Mouse (Mus musculus) MEL (cell line): ENCODE data around the gene Rasl11a. TPM values are rescaled to one million over a fixed set of nuclear protein-coding genes. Genes with fewer than 3 reads are reported as not detected.

Experiments used
- DNase-seq: peaks from one replicate; pipeline ENCODE4 v3.0.0; 2011; ENCODE audit warnings: low read depth, low spot score
- H3K27ac ChIP-seq: 2 replicates; pipeline ENCODE4 v1.5.1; 2012; ENCODE audit warnings: low read depth, mild to moderate bottlenecking, control low read depth, low read length, moderate library complexity; ENCODE audit not compliant: control insufficient read depth
- H3K27me3 ChIP-seq, 2 experiments: fragments of 150-350 bp in 1 of 2; sonication (generic) in 1 of 2; 2 replicates each; pipeline ENCODE4 v1.6.1; 2012; ENCODE audit warnings: low read length in 2 of 2, mild to moderate bottlenecking in 2 of 2, improper control_type of control experiment in 1 of 2, moderate library complexity in 1 of 2; ENCODE audit not compliant: insufficient read depth in 2 of 2, control insufficient read depth in 1 of 2
- H3K36me3 ChIP-seq, 2 experiments: 2 replicates each; pipeline ENCODE4 v1.6.1; 2012 to 2014; ENCODE audit warnings: low read length in 2 of 2, improper control_type of control experiment in 1 of 2, inconsistent platforms in 1 of 2, mild to moderate bottlenecking in 1 of 2; ENCODE audit not compliant: insufficient read depth in 2 of 2, control insufficient read depth in 1 of 2
- H3K4me1 ChIP-seq, 2 experiments: fragments of 150-350 bp in 1 of 2; sonication (generic) in 1 of 2; 2 replicates each; pipeline ENCODE4 v1.6.1; 2012; ENCODE audit warnings: low read length in 2 of 2, improper control_type of control experiment in 1 of 2, mild to moderate bottlenecking in 1 of 2; ENCODE audit not compliant: insufficient read depth in 2 of 2, control insufficient read depth in 1 of 2
- H3K4me3 ChIP-seq, 2 experiments: fragments of 150-350 bp in 1 of 2; sonication (generic) in 1 of 2; 2 replicates each; pipeline ENCODE4 v1.5.1; 2012; ENCODE audit warnings: low read depth in 2 of 2, low read length in 2 of 2, mild to moderate bottlenecking in 2 of 2, moderate library complexity in 2 of 2, control low read depth in 1 of 2, improper control_type of control experiment in 1 of 2; ENCODE audit not compliant: control insufficient read depth in 1 of 2, insufficient read depth in 1 of 2
- H3K79me2 ChIP-seq: 2 replicates; pipeline ENCODE4 v1.6.1; 2012; ENCODE audit warnings: mild to moderate bottlenecking, low read length, moderate library complexity; ENCODE audit not compliant: control insufficient read depth, poor library complexity, insufficient read depth
- H3K9ac ChIP-seq: 2 replicates; pipeline ENCODE4 v1.6.1; 2012; ENCODE audit warnings: low read depth, mild to moderate bottlenecking, control low read depth, low read length, moderate library complexity; ENCODE audit not compliant: control insufficient read depth, poor library complexity, severe bottlenecking
- H3K9me3 ChIP-seq: fragments of 150-350 bp; sonication (generic); replicated peaks from 2 replicates; pipeline ENCODE4 v1.6.1; 2012; ENCODE audit warnings: mild to moderate bottlenecking, low read length, improper control_type of control experiment, moderate library complexity; ENCODE audit not compliant: insufficient read depth
- BHLHE40 ChIP-seq: IDR thresholded peaks from 2 replicates; pipeline ENCODE4 v1.6.1; 2012; ENCODE audit warnings: low read depth, mild to moderate bottlenecking, inconsistent platforms, low read length, improper control_type of control experiment, borderline replicate concordance
- CTCF ChIP-seq, 3 experiments: IDR thresholded peaks in 2 of 3; conservative IDR thresholded peaks in 1 of 3; 2 replicates each; pipeline ENCODE4 v1.5.1; 2011 to 2012; ENCODE audit warnings: low read length in 3 of 3, low read depth in 2 of 3, mild to moderate bottlenecking in 2 of 3, improper control_type of control experiment in 1 of 3, inconsistent platforms in 1 of 3, mixed read lengths in 1 of 3, moderate library complexity in 1 of 3; ENCODE audit not compliant: control insufficient read depth in 1 of 3, insufficient read depth in 1 of 3, poor library complexity in 1 of 3, severe bottlenecking in 1 of 3
- E2F4 ChIP-seq: IDR thresholded peaks from 2 replicates; pipeline ENCODE4 v1.6.1; 2011; ENCODE audit warnings: low read depth, low read length, improper control_type of control experiment, borderline replicate concordance
- EP300 ChIP-seq, 2 experiments: IDR thresholded peaks; 2 replicates each; pipeline ENCODE4 v1.6.1; 2011; ENCODE audit warnings: improper control_type of control experiment in 2 of 2, low read length in 2 of 2, low read depth in 1 of 2, mild to moderate bottlenecking in 1 of 2
- ETS1 ChIP-seq: IDR thresholded peaks from 2 replicates; pipeline ENCODE4 v1.6.1; 2012; ENCODE audit warnings: low read depth, mild to moderate bottlenecking, inconsistent platforms, low read length, improper control_type of control experiment, moderate library complexity
- GATA1 ChIP-seq: IDR thresholded peaks from 2 replicates; pipeline ENCODE4 v1.6.1; 2011; ENCODE audit warnings: low read depth, low read length, improper control_type of control experiment
- MAX ChIP-seq: IDR thresholded peaks from 2 replicates; pipeline ENCODE4 v1.6.1; 2011; ENCODE audit warnings: low read length, improper control_type of control experiment
- MAZ ChIP-seq: IDR thresholded peaks from 2 replicates; pipeline ENCODE4 v1.6.1; 2012; ENCODE audit warnings: low read depth, mild to moderate bottlenecking, inconsistent platforms, low read length, improper control_type of control experiment
- MEF2A ChIP-seq: IDR thresholded peaks from 2 replicates; pipeline ENCODE4 v1.6.1; 2014; ENCODE audit warnings: low read depth, mild to moderate bottlenecking, inconsistent platforms, low read length, improper control_type of control experiment; ENCODE audit not compliant: poor library complexity, insufficient replicate concordance, severe bottlenecking; ENCODE audit errors: extremely low read depth
- MXI1 ChIP-seq: IDR thresholded peaks from 2 replicates; pipeline ENCODE4 v1.6.1; 2011; ENCODE audit warnings: mild to moderate bottlenecking, low read depth, low read length, improper control_type of control experiment
- MYB ChIP-seq: IDR thresholded peaks from 2 replicates; pipeline ENCODE4 v1.6.1; 2011; ENCODE audit warnings: mild to moderate bottlenecking, low read depth, low read length, improper control_type of control experiment
- MYC ChIP-seq: IDR thresholded peaks from 2 replicates; pipeline ENCODE4 v1.6.1; 2011; ENCODE audit warnings: low read depth, mild to moderate bottlenecking, low read length, improper control_type of control experiment, moderate library complexity
- NELFE ChIP-seq: IDR thresholded peaks from 2 replicates; pipeline ENCODE4 v1.6.1; 2011; ENCODE audit warnings: low read depth, low read length, improper control_type of control experiment
- POLR2A ChIP-seq, 2 experiments: IDR thresholded peaks; 2 replicates each; pipeline ENCODE4 v1.6.1; 2011 to 2012; ENCODE audit warnings: low read length in 2 of 2, mild to moderate bottlenecking in 2 of 2, control low read depth in 1 of 2, improper control_type of control experiment in 1 of 2, low read depth in 1 of 2, moderate library complexity in 1 of 2; ENCODE audit not compliant: control insufficient read depth in 1 of 2, insufficient read depth in 1 of 2, poor library complexity in 1 of 2
- POLR2AphosphoS2 ChIP-seq: IDR thresholded peaks from 2 replicates; pipeline ENCODE4 v1.6.1; 2011; ENCODE audit warnings: low read length, improper control_type of control experiment
- POLR2AphosphoS5 ChIP-seq: IDR thresholded peaks from 2 replicates; pipeline ENCODE4 v1.6.1; 2012; ENCODE audit warnings: low read depth, borderline replicate concordance, mild to moderate bottlenecking, inconsistent platforms, low read length, moderate library complexity, mixed read lengths
- RAD21 ChIP-seq: IDR thresholded peaks from 2 replicates; pipeline ENCODE4 v1.6.1; 2011; ENCODE audit warnings: mild to moderate bottlenecking, low read depth, low read length, improper control_type of control experiment
- SIN3A ChIP-seq: IDR thresholded peaks from 2 replicates; pipeline ENCODE4 v1.6.1; 2012; ENCODE audit warnings: low read length, improper control_type of control experiment, inconsistent platforms
- TBP ChIP-seq: IDR thresholded peaks from 2 replicates; pipeline ENCODE4 v1.8.0; 2011; ENCODE audit warnings: low read depth, low read length, improper control_type of control experiment
- USF1 ChIP-seq: IDR thresholded peaks from 2 replicates; pipeline ENCODE4 v1.6.1; 2014; ENCODE audit warnings: low read depth, mild to moderate bottlenecking, inconsistent platforms, low read length, improper control_type of control experiment, moderate library complexity
- ZC3H11A ChIP-seq: IDR thresholded peaks from 2 replicates; pipeline ENCODE4 v1.6.1; 2012; ENCODE audit warnings: low read depth, mild to moderate bottlenecking, inconsistent platforms, low read length, improper control_type of control experiment
- ZMIZ1 ChIP-seq: IDR thresholded peaks from 2 replicates; pipeline ENCODE4 v1.6.1; 2012; ENCODE audit warnings: low read depth, mild to moderate bottlenecking, inconsistent platforms, low read length, improper control_type of control experiment, moderate library complexity
- polyA plus RNA-seq, 2 experiments: library from polyadenylated mRNA; stranded (reverse) in 1 of 2; unstranded in 1 of 2; fragments of >175 nt in 1 of 2; fragments of >200 nt in 1 of 2; gene quantifications; 2 replicates each; pipeline versions ENCODE4 v1.2.1 to v1.2.4; 2012; ENCODE audit warnings: low replicate concordance in 2 of 2, low read depth in 1 of 2; ENCODE audit not compliant: insufficient read length in 2 of 2, insufficient read depth in 1 of 2, missing spikeins in 1 of 2
- total RNA-seq: library from RNA; depleted of rRNA; stranded (reverse); fragments of 300-350 nt; gene quantifications from 2 replicates; pipeline ENCODE4 v1.2.3, GENCODE M21; 2012

The Rasl11a gene
- total and polyA plus RNA-seq, 3 experiments = 1.1 to 2.3 TPM; not detected in 1

DNA sequence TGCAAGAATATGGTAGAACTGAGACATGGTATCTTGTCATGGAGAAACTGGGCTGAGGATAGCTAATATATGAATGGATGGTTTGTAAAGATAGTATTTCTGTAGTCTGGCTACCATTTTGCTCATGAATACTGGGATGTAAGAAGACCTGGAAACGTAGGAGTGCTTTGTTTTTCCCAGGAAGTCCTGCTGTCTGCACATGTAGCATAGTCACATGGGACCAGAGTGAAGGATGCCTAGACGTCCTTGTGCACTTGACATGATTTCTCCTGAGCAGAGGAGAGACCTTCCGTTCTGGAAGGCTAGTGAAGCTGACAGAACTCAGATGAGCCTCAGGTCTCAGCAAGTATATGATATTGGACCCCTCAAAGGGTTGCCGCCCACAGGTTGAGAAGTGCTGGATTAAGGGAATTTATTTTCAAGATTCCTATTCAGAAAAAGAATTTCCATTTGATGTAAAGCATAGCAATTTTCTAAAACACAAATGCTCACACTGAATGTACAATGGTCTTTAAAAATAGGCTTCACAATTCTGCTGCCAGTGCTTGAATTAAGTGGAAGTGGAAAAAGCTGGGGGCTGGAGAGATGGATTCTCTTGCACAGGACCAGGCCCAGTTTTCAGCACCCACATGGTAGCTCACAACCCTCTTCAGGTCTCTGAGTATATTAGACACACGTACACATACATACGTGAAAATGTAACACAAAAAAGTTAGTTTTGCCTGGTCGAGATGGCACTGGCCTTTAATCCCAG lies 6.7 kb upstream of the Rasl11a start:
- no peak overlapping the region for H3K27ac ChIP-seq
- peaks cover 12 to 22% of the 10 kb centered on the region in 2 experiments for H3K36me3 ChIP-seq
- no peaks in the 10 kb centered on the region for H3K27me3 ChIP-seq
- no peak overlapping the region for H3K4me3 ChIP-seq
- H3K9ac ChIP-seq = no peak overlapping the region
- TF ChIP-seq BHLHE40 = no peak
- no peak for TF ChIP-seq MYB
- TF ChIP-seq RAD21 = no peak
- TF ChIP-seq MAX = no peak
- TF ChIP-seq MXI1 = no peak
- no peak for TF ChIP-seq MEF2A
- peak; percentile 88; the same call in 1 of the 2 replicates for TF ChIP-seq POLR2AphosphoS5
- TF ChIP-seq ZMIZ1 = peak; percentile 57; the same call in 1 of the 2 replicates
- TF ChIP-seq POLR2A (IDR thresholded peaks at IDR 0.05; ENCODE audit: control insufficient read depth in 1 of 2, insufficient read depth in 1 of 2, low read depth in 1 of 2, low read length in 2 of 2, poor library complexity in 1 of 2) = peak in 1 of 2 experiments; percentile 15; a peak in 1 of 4 replicates
- no peak for TF ChIP-seq ETS1
- no peak for TF ChIP-seq NELFE
- TF ChIP-seq POLR2AphosphoS2 = peak; percentile 7
- TF ChIP-seq MYC = 0 out of 2 replicates have a peak, but pooled peaks have one; percentile 36
- TF ChIP-seq, all 39 proteins: peak for 5
- DNase-seq = peak; percentile 61
- H3K79me2 ChIP-seq = peaks cover 16% of the 10 kb centered on the region
- no peaks in the 10 kb centered on the region for H3K9me3 ChIP-seq
- peaks cover 0 to 9% of the 10 kb centered on the region in 2 experiments; a peak in 2 of 4 replicates for H3K4me1 ChIP-seq

- peaks cover 9 to 19% of the 10 kb centered on the region in 2 experiments for H3K36me3 ChIP-seq
- H3K79me2 ChIP-seq = peaks cover 7% of the 10 kb centered on the region
- H3K9me3 ChIP-seq = no peaks in the 10 kb centered on the region
- peak; percentile 58 for DNase-seq
- H3K27ac ChIP-seq = no peak overlapping the region
- H3K27me3 ChIP-seq = no peaks in the 10 kb centered on the region
- no peak overlapping the region for H3K4me3 ChIP-seq
- H3K4me1 ChIP-seq = peaks cover 0 to 9% of the 10 kb centered on the region in 2 experiments; a peak in 2 of 4 replicates
- no peak overlapping the region for H3K9ac ChIP-seq
- TF ChIP-seq POLR2AphosphoS2 (0 out of 2 replicates have a peak, but pooled peaks have one; percentile 28), EP300 (IDR thresholded peaks at IDR 0.05; ENCODE audit: low read depth in 1 of 2, low read length in 2 of 2) (no peak), NELFE (no peak; the same call in 1 of the 2 replicates), RAD21 (no peak), POLR2AphosphoS5 (no peak; the same call in 1 of the 2 replicates), GATA1 (no peak), ZC3H11A (no peak), POLR2A (IDR thresholded peaks at IDR 0.05; ENCODE audit: control insufficient read depth in 1 of 2, insufficient read depth in 1 of 2, low read depth in 1 of 2, low read length in 2 of 2, poor library complexity in 1 of 2) (no peak; a peak in 2 of 4 replicates), ZMIZ1 (0 out of 2 replicates have a peak, but pooled peaks have one; percentile 32), TBP (peak; percentile 73), SIN3A (0 out of 2 replicates have a peak, but pooled peaks have one; percentile 11), MAX (no peak), MAZ (0 out of 2 replicates have a peak, but pooled peaks have one; percentile 51), E2F4 (no peak), USF1 (no peak), MEF2A (no peak), CTCF (IDR thresholded peaks at IDR 0.05 in 2 of 3, conservative IDR thresholded peaks at IDR 0.05 in 1 of 3; ENCODE audit: control insufficient read depth in 1 of 3, insufficient read depth in 1 of 3, low read depth in 2 of 3, low read length in 3 of 3, poor library complexity in 1 of 3, severe bottlenecking in 1 of 3) (peak in 1 of 3 experiments; percentile 1; a peak in 1 of 6 replicates)
- TF ChIP-seq, all 39 proteins: peak for 6
Measured at GRCm38 (mm10) chr5:146838836-146839648, 5.8 kb upstream of the Rasl11a start.
